Mouse (Mus musculus): ENCODE measurements around the gene Atp5g1.

The Atp5g1 gene

GRCm38 (mm10) chr11:96028130-96028529, 47.3 kb downstream of the Atp5g1 start:
- no peak for DNase-seq (ENCODE audit: low spot score in 2 of 2)

GRCm38 (mm10) chr11:96020622-96021021, 54.8 kb downstream of the Atp5g1 start:
- DNase-seq (ENCODE audit: low spot score in 2 of 2), result no peak

Data from left cerebral cortex, adult 9 months (tissue).